Mouse (Mus musculus) brain, embryonic 14.5 days (tissue): ENCODE measurements around the gene Npnt.

Experiments used
- CTCF ChIP-seq: fragments of 200-500 bp; IDR thresholded peaks from 2 replicates; pipeline ENCODE4 v1.5.1; 2012; ENCODE audit warnings: inconsistent platforms, mild to moderate bottlenecking, moderate library complexity, borderline replicate concordance; ENCODE audit not compliant: insufficient read depth, insufficient read length; ENCODE audit errors: extremely low read depth
- POLR2A ChIP-seq: fragments of 200-500 bp; IDR thresholded peaks from 2 replicates; pipeline ENCODE4 v1.6.1; 2012; ENCODE audit warnings: mild to moderate bottlenecking, inconsistent platforms, borderline replicate concordance; ENCODE audit not compliant: poor library complexity, insufficient read depth, insufficient read length, severe bottlenecking; ENCODE audit errors: extremely low read depth

- TF ChIP-seq CTCF (no peak), POLR2A (no peak)
Observed at GRCm38 (mm10) chr3:132887074-132887848, 62.8 kb downstream of the Npnt start.
